Mouse (Mus musculus) thymus, adult 18-20 months (tissue): Measurements from ENCODE around the gene Fam189a1.

Experiments
- DNase-seq, 2 experiments: peaks; one replicate each; pipeline ENCODE4 v3.0.0; 2022; ENCODE audit warnings: mixed read lengths in 2 of 2

Gene Fam189a1

GRCm38 (mm10) chr7:65031195-65031594 lies 125.2 kb downstream of the Fam189a1 start:
- DNase-seq: no peak

GRCm38 (mm10) chr7:65029985-65030384 lies 126.4 kb downstream of the Fam189a1 start:
- no peak for DNase-seq

- no peak for DNase-seq
Measured at GRCm38 (mm10) chr7:65021298-65021697, 135.1 kb downstream of the Fam189a1 start.

GRCm38 (mm10) chr7:65018036-65018679 lies 138.2 kb downstream of the Fam189a1 start:
- no peak for DNase-seq

GRCm38 (mm10) chr7:65017348-65017747 lies 139.0 kb downstream of the Fam189a1 start:
- no peak for DNase-seq

- DNase-seq: no peak
Measured at GRCm38 (mm10) chr7:65011133-65011532, 145.2 kb downstream of the Fam189a1 start.

- DNase-seq: no peak
Measured at GRCm38 (mm10) chr7:65010275-65010674, 146.1 kb downstream of the Fam189a1 start.

GRCm38 (mm10) chr7:65005731-65006130 lies 150.6 kb downstream of the Fam189a1 start:
- no peak for DNase-seq

GRCm38 (mm10) chr7:64999718-65000214 lies 156.6 kb downstream of the Fam189a1 start:
- no peak for DNase-seq

GRCm38 (mm10) chr7:64997743-64998142 lies 158.6 kb downstream of the Fam189a1 start:
- no peak for DNase-seq

GRCm38 (mm10) chr7:64995946-64996444 lies 160.4 kb downstream of the Fam189a1 start:
- DNase-seq: no peak

- no peak for DNase-seq
Measured at GRCm38 (mm10) chr7:64989406-64989805, 167.0 kb downstream of the Fam189a1 start.

GRCm38 (mm10) chr7:64988015-64988414 lies 168.4 kb downstream of the Fam189a1 start:
- no peak for DNase-seq

- no peak for DNase-seq
Measured at GRCm38 (mm10) chr7:64984468-64985120, 171.8 kb downstream of the Fam189a1 start.

- no peak for DNase-seq
Measured at GRCm38 (mm10) chr7:64981511-64982235, 174.7 kb downstream of the Fam189a1 start.

- DNase-seq: no peak
Measured at GRCm38 (mm10) chr7:64973590-64974262, 182.6 kb downstream of the Fam189a1 start.

- no peak for DNase-seq
Measured at GRCm38 (mm10) chr7:64962128-64962527, 194.2 kb downstream of the Fam189a1 start.

- DNase-seq: no peak
Measured at GRCm38 (mm10) chr7:64959087-64959486, 197.3 kb downstream of the Fam189a1 start.

GRCm38 (mm10) chr7:64952181-64952580 lies 204.2 kb downstream of the Fam189a1 start:
- DNase-seq: no peak

- no peak for DNase-seq
Measured at GRCm38 (mm10) chr7:64950771-64951099, 205.6 kb downstream of the Fam189a1 start.

- DNase-seq: peak; percentile 3 to 13
Measured at GRCm38 (mm10) chr7:64949910-64950770, 206.2 kb downstream of the Fam189a1 start.

- no peak for DNase-seq
Measured at GRCm38 (mm10) chr7:64949465-64949864, 206.9 kb downstream of the Fam189a1 start.
